Mouse (Mus musculus) intestine, embryonic 15.5 days (tissue): ENCODE results near the gene Sgo1. TPM values are rescaled to one million over a fixed set of nuclear protein-coding genes. Genes with fewer than 3 reads are reported as not detected.
"Not testable (repeated sequence)": the region's sequence is repeated elsewhere in the genome, so short reads cannot be mapped to it uniquely, and the experiment has no call there.

Experiments used
- ATAC-seq: fragments of 200-750 bp; cut with Nextera tagmentation; 2 replicates; pipeline ENCODE4 v1.8.0; 2017; ENCODE audit warnings: moderate TSS enrichment, moderate library complexity
- H3K27ac ChIP-seq: fragments of 300-500 bp; sonication (generic); 2 replicates; pipeline ENCODE4 v1.5.1; 2015; ENCODE audit warnings: mild to moderate bottlenecking, inconsistent platforms
- H3K27me3 ChIP-seq: fragments of 300-500 bp; sonication (generic); replicated peaks from 2 replicates; pipeline ENCODE4 v1.6.1; 2015; ENCODE audit warnings: inconsistent platforms
- H3K36me3 ChIP-seq: fragments of 300-500 bp; sonication (generic); 2 replicates; pipeline ENCODE4 v1.6.1; 2015; ENCODE audit warnings: inconsistent platforms
- H3K4me1 ChIP-seq: fragments of 300-500 bp; sonication (generic); replicated peaks from 2 replicates; pipeline ENCODE4 v1.6.1; 2015; ENCODE audit warnings: inconsistent platforms
- H3K4me2 ChIP-seq: fragments of 300-500 bp; sonication (generic); replicated peaks from 2 replicates; pipeline ENCODE4 v1.6.1; 2015; ENCODE audit warnings: mild to moderate bottlenecking, inconsistent platforms
- H3K4me3 ChIP-seq: fragments of 300-500 bp; sonication (generic); replicated peaks from 2 replicates; pipeline ENCODE4 v1.5.1; 2015; ENCODE audit warnings: inconsistent platforms
- H3K9ac ChIP-seq: fragments of 300-500 bp; sonication (generic); 2 replicates; pipeline ENCODE4 v1.6.1; 2015; ENCODE audit warnings: inconsistent platforms
- H3K9me3 ChIP-seq: fragments of 300-500 bp; sonication (generic); 2 replicates; pipeline ENCODE4 v1.6.1; 2016; ENCODE audit warnings: inconsistent platforms
- WGBS: fragments of 180-500 bp; shearing (Covaris S2); methylation state at CpG from one replicate; pipeline ENCODE4 v1.1.7; 2015; 5-methylcytosine and 5-hydroxymethylcytosine counted together
- polyA plus RNA-seq: library from polyadenylated mRNA; unstranded; fragments of >200 nt; fragmentation: Nextera tagmentation; extraction: Ambion mirVana; gene quantifications from 2 replicates; pipeline ENCODE4 v1.2.1, GENCODE M21; 2015

Gene Sgo1
- 27.8 and 36.0 TPM in 2 replicates for polyA plus RNA-seq

DNA sequence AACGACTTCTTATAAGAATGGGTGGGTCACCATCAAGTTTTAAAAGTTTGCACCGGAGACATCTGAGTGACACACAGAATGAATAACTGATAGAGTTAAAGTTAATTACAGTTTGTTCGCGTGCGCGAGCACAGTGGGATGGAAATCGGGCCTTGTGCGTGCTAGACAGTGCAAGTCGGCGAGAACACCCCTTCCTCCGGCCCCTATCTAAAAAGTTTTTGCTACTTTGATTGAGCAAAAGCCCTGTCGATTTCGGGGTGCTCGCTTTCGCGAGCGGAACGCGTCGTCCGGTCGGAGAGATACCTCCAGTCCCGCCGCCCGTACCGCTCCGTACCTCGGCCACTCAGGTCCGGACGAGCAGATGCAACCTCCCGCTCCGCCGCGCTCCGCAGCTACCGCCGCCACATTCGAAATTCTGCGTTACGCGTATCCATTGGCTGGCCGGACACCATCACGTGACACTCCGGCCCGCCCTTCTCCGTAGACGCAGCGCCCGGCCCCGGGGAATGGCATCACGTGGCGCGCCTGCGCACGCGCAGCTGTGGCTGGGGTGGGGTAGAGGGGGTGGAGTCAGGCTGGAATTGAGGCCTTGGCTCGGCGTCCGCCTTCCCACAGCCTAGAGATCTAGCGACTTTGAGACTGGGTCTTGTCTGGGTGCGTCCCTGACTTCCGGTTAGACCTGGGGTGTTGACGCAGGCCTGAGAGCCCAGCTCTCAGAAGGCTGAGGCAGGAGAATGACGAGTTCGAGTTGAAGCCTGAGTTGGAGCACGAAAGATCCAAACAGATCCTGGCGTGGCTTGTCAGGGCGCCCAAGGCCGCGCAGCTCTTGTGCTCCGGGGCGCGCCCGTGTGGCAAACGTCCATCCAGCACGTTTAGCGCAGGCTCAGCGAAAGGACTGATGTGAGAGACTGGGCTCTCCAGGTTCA, at the start of gene Sgo1:
Gene Sgo1 (minus strand): TSS at position 457 of the 926 bp plus-strand sequence.
- Histone ChIP-seq H3K36me3 (peaks cover 4% of the 10 kb centered on the region; the same call in 1 of the 2 replicates), H3K9me3 (no peaks in the 10 kb centered on the region), H3K9ac (peak within 1 kb of the TSS; percentile 71), H3K4me2 (peak within 1 kb of the TSS; percentile 78), H3K27ac (peak within 1 kb of the TSS; percentile 97), H3K4me1 (0 out of 2 replicates have a peak, but pooled peaks cover 5% of the 10 kb centered on the region), H3K27me3 (no peaks in the 10 kb centered on the region), H3K4me3 (peak within 1 kb of the TSS; percentile 66)
- under 1% methylated on average over 78 of the region's 78 CpGs for whole genome bisulfite sequencing
- ATAC-seq = peak; percentile 99

DNA sequence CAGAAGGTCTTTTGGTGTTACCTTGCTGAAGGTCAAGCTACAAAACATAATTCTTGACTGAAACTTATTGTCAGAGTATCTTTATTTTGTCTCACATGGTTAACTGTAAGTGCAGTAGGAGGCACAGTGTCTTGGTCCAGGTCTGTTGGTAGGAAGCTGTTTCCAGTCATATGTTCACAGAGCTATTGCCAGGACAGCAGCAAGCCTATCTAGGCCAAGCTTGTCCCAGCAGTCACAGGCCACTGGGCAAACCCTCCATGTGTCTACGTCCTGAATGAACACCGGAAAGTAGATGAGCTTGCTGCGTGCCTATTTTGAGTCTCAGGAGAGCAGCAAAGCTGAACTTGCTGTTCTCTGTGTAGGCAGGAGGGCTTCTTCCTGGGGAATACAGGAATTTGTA, 29.8 kb upstream of the Sgo1 start:
- not testable (repeated sequence) for H3K27me3 ChIP-seq, H3K9ac ChIP-seq, H3K36me3 ChIP-seq, H3K9me3 ChIP-seq, ATAC-seq, H3K27ac ChIP-seq, H3K4me1 ChIP-seq, H3K4me2 ChIP-seq, H3K4me3 ChIP-seq
- WGBS = 86% methylated on average over 3 of the region's 3 CpGs

DNA sequence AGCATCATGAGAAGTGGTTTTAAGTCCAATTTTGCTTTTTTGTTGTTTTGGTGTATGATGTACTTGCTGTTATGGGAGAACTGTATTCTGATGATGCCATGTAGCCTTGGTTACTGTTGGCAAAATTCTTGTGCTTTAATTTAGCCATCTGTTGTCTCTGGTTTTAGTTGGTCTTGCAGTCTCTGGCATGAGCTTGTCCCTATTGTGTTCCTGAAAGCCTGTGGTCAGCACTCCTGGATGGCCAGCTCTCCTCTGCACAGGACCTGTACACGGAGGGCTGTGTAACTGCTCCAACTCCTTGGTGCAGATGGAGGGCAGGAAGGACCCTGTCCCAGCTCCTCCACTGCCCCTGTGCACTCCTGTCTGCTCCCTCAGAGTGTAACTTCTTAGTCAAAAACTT, 29.3 kb upstream of the Sgo1 start:
- no peak overlapping the region for H3K27ac ChIP-seq
- H3K9me3 ChIP-seq = no peaks in the 10 kb centered on the region
- H3K36me3 ChIP-seq = no peaks in the 10 kb centered on the region
- no peak for ATAC-seq
- H3K27me3 ChIP-seq = no peaks in the 10 kb centered on the region
- no peak overlapping the region for H3K9ac ChIP-seq
- H3K4me1 ChIP-seq = no peaks in the 10 kb centered on the region
- no peak overlapping the region for H3K4me3 ChIP-seq
- no peak overlapping the region for H3K4me2 ChIP-seq
- 50% methylated on average over 1 of the region's 1 CpGs for WGBS

DNA sequence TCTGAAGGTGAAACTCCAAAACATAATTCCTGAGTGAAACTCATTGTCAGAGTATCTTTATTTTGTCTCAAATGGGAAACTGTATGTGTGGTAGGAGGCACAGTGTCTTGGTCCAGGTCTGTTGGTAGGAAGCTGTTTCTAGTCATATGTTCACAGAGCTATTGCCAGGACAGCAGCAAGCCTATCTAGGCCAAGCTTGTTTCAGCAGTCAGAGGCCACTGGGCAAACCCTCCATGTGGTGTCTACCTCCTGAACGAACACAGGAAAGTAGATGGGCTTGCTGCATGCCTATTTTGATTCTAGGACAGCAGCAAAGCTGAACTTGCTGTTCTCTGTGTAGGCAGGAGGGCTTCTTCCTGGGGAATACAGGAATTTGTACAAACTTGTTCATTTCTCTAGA, 26.0 kb upstream of the Sgo1 start:
- not testable (repeated sequence) for H3K4me2 ChIP-seq, H3K27ac ChIP-seq, H3K4me3 ChIP-seq, H3K27me3 ChIP-seq, ATAC-seq, H3K9ac ChIP-seq, H3K4me1 ChIP-seq, H3K36me3 ChIP-seq, H3K9me3 ChIP-seq
- WGBS = 62% methylated on average over 1 of the region's 1 CpGs

GRCm38 (mm10) chr17:53714453-53714852, 25.3 kb upstream of the Sgo1 start:
- Histone ChIP-seq H3K36me3 (no peaks in the 10 kb centered on the region), H3K9ac (no peak overlapping the region), H3K9me3 (no peaks in the 10 kb centered on the region), H3K27ac (no peak overlapping the region), H3K4me1 (no peaks in the 10 kb centered on the region), H3K4me3 (no peak overlapping the region), H3K27me3 (no peaks in the 10 kb centered on the region), H3K4me2 (no peak overlapping the region)
- ATAC-seq = 0 out of 2 replicates have a peak, but pooled peaks have one; percentile 34
- 61% methylated on average over 1 of the region's 1 CpGs for WGBS

DNA sequence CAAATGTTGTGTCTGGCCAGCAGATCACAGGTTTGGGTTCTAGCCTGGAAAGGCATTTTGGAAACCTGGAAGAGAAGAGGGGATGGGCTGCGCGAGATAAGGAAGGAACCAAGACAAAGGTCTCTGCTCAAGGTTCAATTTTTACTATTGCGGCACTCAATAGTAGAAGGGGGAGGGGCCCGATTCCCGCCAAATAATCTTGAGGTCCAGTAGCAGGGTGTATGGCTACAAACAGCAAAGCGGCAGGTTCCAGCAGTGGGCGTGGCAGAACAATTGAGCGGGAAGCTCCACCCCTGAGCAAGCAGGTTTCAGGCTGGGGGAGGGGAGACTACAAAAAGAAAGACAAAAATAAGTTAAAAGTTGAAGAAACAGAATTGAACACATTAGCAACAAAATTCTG, 8.4 kb upstream of the Sgo1 start:
- H3K36me3 ChIP-seq, ATAC-seq, H3K27ac ChIP-seq, H3K9ac ChIP-seq, H3K4me1 ChIP-seq, H3K9me3 ChIP-seq, H3K4me3 ChIP-seq, H3K4me2 ChIP-seq, H3K27me3 ChIP-seq: not testable (repeated sequence)
- WGBS = 87% methylated on average over 8 of the region's 8 CpGs

- Histone ChIP-seq H3K27me3 (no peaks in the 10 kb centered on the region), H3K27ac (no peak overlapping the region), H3K4me1 (0 out of 2 replicates have a peak, but pooled peaks cover 5% of the 10 kb centered on the region), H3K9ac (no peak overlapping the region), H3K36me3 (no peaks in the 10 kb centered on the region), H3K4me2 (no peak overlapping the region), H3K4me3 (no peak overlapping the region), H3K9me3 (no peaks in the 10 kb centered on the region)
- ATAC-seq = no peak
- 79% methylated on average over 2 of the region's 2 CpGs for WGBS
Measured at GRCm38 (mm10) chr17:53694039-53694438, 4.9 kb upstream of the Sgo1 start.

- ATAC-seq = no peak
- Histone ChIP-seq H3K36me3 (peaks cover 4% of the 10 kb centered on the region; the same call in 1 of the 2 replicates), H3K4me3 (peak overlapping the region; percentile 66), H3K27me3 (no peaks in the 10 kb centered on the region), H3K4me2 (peak overlapping the region; percentile 78), H3K9ac (peak overlapping the region; percentile 71), H3K4me1 (0 out of 2 replicates have a peak, but pooled peaks cover 5% of the 10 kb centered on the region), H3K9me3 (no peaks in the 10 kb centered on the region), H3K27ac (peak overlapping the region; percentile 97)
- WGBS = 17% methylated on average over 7 of the region's 7 CpGs
Measured at GRCm38 (mm10) chr17:53689946-53690345, 813 bp upstream of the Sgo1 start.

- Histone ChIP-seq H3K9me3 (no peaks in the 10 kb centered on the region), H3K27me3 (no peaks in the 10 kb centered on the region), H3K9ac (peak overlapping the region; percentile 54), H3K27ac (no peak overlapping the region), H3K36me3 (peaks cover 4% of the 10 kb centered on the region; the same call in 1 of the 2 replicates), H3K4me2 (peak overlapping the region; percentile 78), H3K4me3 (peak overlapping the region; percentile 66), H3K4me1 (0 out of 2 replicates have a peak, but pooled peaks cover 5% of the 10 kb centered on the region)
- WGBS = 5% methylated on average over 1 of the region's 1 CpGs
- ATAC-seq = no peak
Measured at GRCm38 (mm10) chr17:53688321-53688720, 812 bp downstream of the Sgo1 start.

- Histone ChIP-seq H3K4me3 (no peak overlapping the region), H3K27me3 (no peaks in the 10 kb centered on the region), H3K4me1 (no peaks in the 10 kb centered on the region), H3K36me3 (peaks cover 19% of the 10 kb centered on the region; the same call in 1 of the 2 replicates), H3K9me3 (no peaks in the 10 kb centered on the region), H3K9ac (no peak overlapping the region), H3K4me2 (no peak overlapping the region), H3K27ac (no peak overlapping the region)
- no peak for ATAC-seq
- 78% methylated on average over 8 of the region's 8 CpGs for WGBS
Measured at GRCm38 (mm10) chr17:53678716-53679115, 10.4 kb downstream of the Sgo1 start.

DNA sequence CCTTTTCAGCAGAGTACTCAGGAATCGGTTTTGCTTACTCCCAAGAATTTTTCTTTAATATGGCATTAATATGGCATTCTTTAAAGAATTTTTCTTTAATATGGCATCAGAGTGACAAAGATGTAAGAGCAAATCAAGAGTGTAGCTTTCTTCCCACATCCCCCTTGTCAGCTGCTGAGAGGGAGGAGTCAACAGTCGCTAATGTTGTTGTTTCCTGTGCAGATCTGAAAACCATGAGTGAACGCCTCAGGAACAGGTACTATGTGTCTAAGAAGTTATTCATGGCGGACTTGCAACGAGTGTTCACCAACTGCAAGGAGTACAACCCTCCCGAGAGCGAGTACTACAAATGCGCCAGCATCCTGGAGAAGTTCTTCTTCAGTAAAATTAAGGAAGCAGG, 18.7 kb downstream of the Sgo1 start:
- WGBS = 88% methylated on average over 8 of the region's 8 CpGs
- ATAC-seq = no peak
- no peak overlapping the region for H3K9ac ChIP-seq
- no peak overlapping the region for H3K4me2 ChIP-seq
- H3K4me3 ChIP-seq = no peak overlapping the region
- H3K36me3 ChIP-seq = 0 out of 2 replicates have a peak, but pooled peaks cover 5% of the 10 kb centered on the region
- no peaks in the 10 kb centered on the region for H3K4me1 ChIP-seq
- no peaks in the 10 kb centered on the region for H3K9me3 ChIP-seq
- H3K27me3 ChIP-seq = no peaks in the 10 kb centered on the region
- no peak overlapping the region for H3K27ac ChIP-seq

- Histone ChIP-seq H3K27me3 (no peaks in the 10 kb centered on the region), H3K4me1 (no peaks in the 10 kb centered on the region), H3K4me3 (no peak overlapping the region), H3K4me2 (no peak overlapping the region), H3K27ac (no peak overlapping the region), H3K9me3 (no peaks in the 10 kb centered on the region), H3K9ac (no peak overlapping the region), H3K36me3 (no peaks in the 10 kb centered on the region)
- whole genome bisulfite sequencing = 77% methylated on average over 2 of the region's 2 CpGs
- ATAC-seq = no peak
Measured at GRCm38 (mm10) chr17:53664703-53665382, 24.3 kb downstream of the Sgo1 start.
